Mouse (Mus musculus) MEL (cell line): ENCODE results near the gene Naa60. TPM values are rescaled to one million over a fixed set of nuclear protein-coding genes. Genes with fewer than 3 reads are reported as not detected.

Experiments used
- DNase-seq: peaks from one replicate; pipeline ENCODE4 v3.0.0; 2011; ENCODE audit warnings: low read depth, low spot score
- H3K27ac ChIP-seq: 2 replicates; pipeline ENCODE4 v1.5.1; 2012; ENCODE audit warnings: low read depth, mild to moderate bottlenecking, control low read depth, low read length, moderate library complexity; ENCODE audit not compliant: control insufficient read depth
- H3K27me3 ChIP-seq, 2 experiments: fragments of 150-350 bp in 1 of 2; sonication (generic) in 1 of 2; 2 replicates each; pipeline ENCODE4 v1.6.1; 2012; ENCODE audit warnings: low read length in 2 of 2, mild to moderate bottlenecking in 2 of 2, improper control_type of control experiment in 1 of 2, moderate library complexity in 1 of 2; ENCODE audit not compliant: insufficient read depth in 2 of 2, control insufficient read depth in 1 of 2
- H3K36me3 ChIP-seq, 2 experiments: 2 replicates each; pipeline ENCODE4 v1.6.1; 2012 to 2014; ENCODE audit warnings: low read length in 2 of 2, improper control_type of control experiment in 1 of 2, inconsistent platforms in 1 of 2, mild to moderate bottlenecking in 1 of 2; ENCODE audit not compliant: insufficient read depth in 2 of 2, control insufficient read depth in 1 of 2
- H3K4me1 ChIP-seq, 2 experiments: fragments of 150-350 bp in 1 of 2; sonication (generic) in 1 of 2; 2 replicates each; pipeline ENCODE4 v1.6.1; 2012; ENCODE audit warnings: low read length in 2 of 2, improper control_type of control experiment in 1 of 2, mild to moderate bottlenecking in 1 of 2; ENCODE audit not compliant: insufficient read depth in 2 of 2, control insufficient read depth in 1 of 2
- H3K4me3 ChIP-seq, 2 experiments: fragments of 150-350 bp in 1 of 2; sonication (generic) in 1 of 2; 2 replicates each; pipeline ENCODE4 v1.5.1; 2012; ENCODE audit warnings: low read depth in 2 of 2, low read length in 2 of 2, mild to moderate bottlenecking in 2 of 2, moderate library complexity in 2 of 2, control low read depth in 1 of 2, improper control_type of control experiment in 1 of 2; ENCODE audit not compliant: control insufficient read depth in 1 of 2, insufficient read depth in 1 of 2
- H3K79me2 ChIP-seq: 2 replicates; pipeline ENCODE4 v1.6.1; 2012; ENCODE audit warnings: mild to moderate bottlenecking, low read length, moderate library complexity; ENCODE audit not compliant: control insufficient read depth, poor library complexity, insufficient read depth
- H3K9ac ChIP-seq: 2 replicates; pipeline ENCODE4 v1.6.1; 2012; ENCODE audit warnings: low read depth, mild to moderate bottlenecking, control low read depth, low read length, moderate library complexity; ENCODE audit not compliant: control insufficient read depth, poor library complexity, severe bottlenecking
- H3K9me3 ChIP-seq: fragments of 150-350 bp; sonication (generic); replicated peaks from 2 replicates; pipeline ENCODE4 v1.6.1; 2012; ENCODE audit warnings: mild to moderate bottlenecking, low read length, improper control_type of control experiment, moderate library complexity; ENCODE audit not compliant: insufficient read depth
- CTCF ChIP-seq, 3 experiments: IDR thresholded peaks in 2 of 3; conservative IDR thresholded peaks in 1 of 3; 2 replicates each; pipeline ENCODE4 v1.5.1; 2011 to 2012; ENCODE audit warnings: low read length in 3 of 3, low read depth in 2 of 3, mild to moderate bottlenecking in 2 of 3, improper control_type of control experiment in 1 of 3, inconsistent platforms in 1 of 3, mixed read lengths in 1 of 3, moderate library complexity in 1 of 3; ENCODE audit not compliant: control insufficient read depth in 1 of 3, insufficient read depth in 1 of 3, poor library complexity in 1 of 3, severe bottlenecking in 1 of 3
- E2F4 ChIP-seq: IDR thresholded peaks from 2 replicates; pipeline ENCODE4 v1.6.1; 2011; ENCODE audit warnings: low read depth, low read length, improper control_type of control experiment, borderline replicate concordance
- ELF1 ChIP-seq: IDR thresholded peaks from 2 replicates; pipeline ENCODE4 v1.6.1; 2014; ENCODE audit warnings: low read depth, mild to moderate bottlenecking, inconsistent platforms, low read length, improper control_type of control experiment, moderate library complexity
- GABPA ChIP-seq: IDR thresholded peaks from 2 replicates; pipeline ENCODE4 v1.6.1; 2012; ENCODE audit warnings: low read depth, mild to moderate bottlenecking, inconsistent platforms, low read length, improper control_type of control experiment, moderate library complexity
- GATA1 ChIP-seq: IDR thresholded peaks from 2 replicates; pipeline ENCODE4 v1.6.1; 2011; ENCODE audit warnings: low read depth, low read length, improper control_type of control experiment
- HCFC1 ChIP-seq: IDR thresholded peaks from 2 replicates; pipeline ENCODE4 v1.6.1; 2012; ENCODE audit warnings: low read depth, mild to moderate bottlenecking, inconsistent platforms, low read length, improper control_type of control experiment, moderate library complexity
- MAFK ChIP-seq: IDR thresholded peaks from 2 replicates; pipeline ENCODE4 v1.6.1; 2011; ENCODE audit warnings: low read depth, mild to moderate bottlenecking, low read length, improper control_type of control experiment, borderline replicate concordance
- MAZ ChIP-seq: IDR thresholded peaks from 2 replicates; pipeline ENCODE4 v1.6.1; 2012; ENCODE audit warnings: low read depth, mild to moderate bottlenecking, inconsistent platforms, low read length, improper control_type of control experiment
- MEF2A ChIP-seq: IDR thresholded peaks from 2 replicates; pipeline ENCODE4 v1.6.1; 2014; ENCODE audit warnings: low read depth, mild to moderate bottlenecking, inconsistent platforms, low read length, improper control_type of control experiment; ENCODE audit not compliant: poor library complexity, insufficient replicate concordance, severe bottlenecking; ENCODE audit errors: extremely low read depth
- MYB ChIP-seq: IDR thresholded peaks from 2 replicates; pipeline ENCODE4 v1.6.1; 2011; ENCODE audit warnings: mild to moderate bottlenecking, low read depth, low read length, improper control_type of control experiment
- POLR2A ChIP-seq, 2 experiments: IDR thresholded peaks; 2 replicates each; pipeline ENCODE4 v1.6.1; 2011 to 2012; ENCODE audit warnings: low read length in 2 of 2, mild to moderate bottlenecking in 2 of 2, control low read depth in 1 of 2, improper control_type of control experiment in 1 of 2, low read depth in 1 of 2, moderate library complexity in 1 of 2; ENCODE audit not compliant: control insufficient read depth in 1 of 2, insufficient read depth in 1 of 2, poor library complexity in 1 of 2
- POLR2AphosphoS2 ChIP-seq: IDR thresholded peaks from 2 replicates; pipeline ENCODE4 v1.6.1; 2011; ENCODE audit warnings: low read length, improper control_type of control experiment
- POLR2AphosphoS5 ChIP-seq: IDR thresholded peaks from 2 replicates; pipeline ENCODE4 v1.6.1; 2012; ENCODE audit warnings: low read depth, borderline replicate concordance, mild to moderate bottlenecking, inconsistent platforms, low read length, moderate library complexity, mixed read lengths
- RCOR1 ChIP-seq: IDR thresholded peaks from 2 replicates; pipeline ENCODE4 v1.6.1; 2012; ENCODE audit warnings: low read depth, mild to moderate bottlenecking, inconsistent platforms, low read length, improper control_type of control experiment
- SIN3A ChIP-seq: IDR thresholded peaks from 2 replicates; pipeline ENCODE4 v1.6.1; 2012; ENCODE audit warnings: low read length, improper control_type of control experiment, inconsistent platforms
- TAL1 ChIP-seq: IDR thresholded peaks from 2 replicates; pipeline ENCODE4 v1.6.1; 2012; ENCODE audit warnings: mild to moderate bottlenecking, inconsistent platforms, low read length, moderate library complexity, mixed read lengths
- TCF12 ChIP-seq: IDR thresholded peaks from 2 replicates; pipeline ENCODE4 v1.6.1; 2014; ENCODE audit warnings: low read depth, mild to moderate bottlenecking, inconsistent platforms, low read length, improper control_type of control experiment, moderate library complexity
- USF1 ChIP-seq: IDR thresholded peaks from 2 replicates; pipeline ENCODE4 v1.6.1; 2014; ENCODE audit warnings: low read depth, mild to moderate bottlenecking, inconsistent platforms, low read length, improper control_type of control experiment, moderate library complexity
- ZNF384 ChIP-seq: IDR thresholded peaks from 2 replicates; pipeline ENCODE4 v1.6.1; 2012; ENCODE audit warnings: low read depth, mild to moderate bottlenecking, inconsistent platforms, low read length, improper control_type of control experiment
- polyA plus RNA-seq, 2 experiments: library from polyadenylated mRNA; stranded (reverse) in 1 of 2; unstranded in 1 of 2; fragments of >175 nt in 1 of 2; fragments of >200 nt in 1 of 2; gene quantifications; 2 replicates each; pipeline versions ENCODE4 v1.2.1 to v1.2.4; 2012; ENCODE audit warnings: low replicate concordance in 2 of 2, low read depth in 1 of 2; ENCODE audit not compliant: insufficient read length in 2 of 2, insufficient read depth in 1 of 2, missing spikeins in 1 of 2
- total RNA-seq: library from RNA; depleted of rRNA; stranded (reverse); fragments of 300-350 nt; gene quantifications from 2 replicates; pipeline ENCODE4 v1.2.3, GENCODE M21; 2012

Gene Naa60
- total and polyA plus RNA-seq, 3 experiments = 28.0 to 67.5 TPM; not detected in 1

GRCm38 (mm10) chr16:3923515-3923914 lies 51.3 kb downstream of the Naa60 start:
- H3K27ac ChIP-seq = no peak overlapping the region
- peaks cover 0 to 24% of the 10 kb centered on the region in 2 experiments; a peak in 2 of 4 replicates for H3K36me3 ChIP-seq
- H3K9me3 ChIP-seq = no peaks in the 10 kb centered on the region
- TF ChIP-seq USF1 (no peak), MAFK (no peak), POLR2AphosphoS5 (no peak)
- no peak for DNase-seq
- H3K4me3 ChIP-seq = no peak overlapping the region
- H3K79me2 ChIP-seq = no peaks in the 10 kb centered on the region
- peaks cover 0 to 2% of the 10 kb centered on the region in 2 experiments; a peak in 1 of 4 replicates for H3K4me1 ChIP-seq
- no peaks in the 10 kb centered on the region for H3K27me3 ChIP-seq
- H3K9ac ChIP-seq = no peak overlapping the region

DNA sequence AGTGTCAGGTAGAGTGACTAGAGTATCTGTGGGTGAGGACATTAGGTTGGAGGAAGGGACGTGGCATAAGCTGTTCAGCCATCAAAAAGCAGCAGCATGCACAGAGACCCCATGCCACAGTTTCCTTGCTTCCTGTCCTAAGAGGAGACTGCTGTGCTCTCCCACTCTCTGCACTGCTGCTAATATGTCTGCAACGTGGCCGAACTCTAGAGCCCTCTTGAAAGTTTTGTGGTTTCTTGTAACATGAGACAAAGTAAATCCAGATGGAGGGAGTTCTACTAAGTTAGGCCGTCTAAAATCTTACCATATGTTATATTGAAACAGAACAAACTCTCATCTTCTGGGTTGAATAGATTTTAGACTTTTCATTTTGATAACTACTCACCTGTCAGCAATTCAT lies 51.8 kb downstream of the Naa60 start:
- no peaks in the 10 kb centered on the region for H3K79me2 ChIP-seq
- no peak overlapping the region for H3K4me3 ChIP-seq
- DNase-seq = no peak
- TF ChIP-seq POLR2A (IDR thresholded peaks at IDR 0.05; ENCODE audit: control insufficient read depth in 1 of 2, insufficient read depth in 1 of 2, low read depth in 1 of 2, low read length in 2 of 2, poor library complexity in 1 of 2) (no peak), MEF2A (no peak)
- TF ChIP-seq, all 39 proteins: peak for 0
- Histone ChIP-seq H3K9me3 (no peaks in the 10 kb centered on the region), H3K4me1 (peaks cover 0 to 2% of the 10 kb centered on the region in 2 experiments; a peak in 1 of 4 replicates), H3K9ac (no peak overlapping the region), H3K36me3 (peaks cover 0 to 24% of the 10 kb centered on the region in 2 experiments; a peak in 2 of 4 replicates), H3K27me3 (no peaks in the 10 kb centered on the region), H3K27ac (no peak overlapping the region)

DNA sequence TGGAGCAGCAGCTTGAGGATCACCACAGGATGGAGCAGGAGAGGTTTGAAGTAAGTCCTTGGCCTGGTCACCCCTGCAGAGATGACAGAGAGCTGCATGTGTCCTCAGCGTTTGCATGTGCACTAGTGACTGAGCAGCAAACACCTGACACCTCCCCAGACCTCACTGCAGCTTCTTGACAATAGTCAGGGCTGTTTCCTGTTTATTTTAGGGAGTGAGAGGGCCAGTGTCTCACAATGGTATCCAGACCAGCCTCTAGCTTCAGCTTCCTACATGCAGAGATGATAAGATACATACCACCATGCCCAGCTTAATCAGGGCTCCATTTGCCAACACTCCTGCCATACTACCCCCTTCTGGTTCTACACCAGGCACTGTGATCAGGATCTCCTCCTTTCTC lies 56.4 kb downstream of the Naa60 start:
- H3K36me3 ChIP-seq = peaks cover 0 to 20% of the 10 kb centered on the region in 2 experiments; a peak in 2 of 4 replicates

More for the DNA sequence above, 56.4 kb downstream of the Naa60 start:
- Histone ChIP-seq H3K4me1 (peaks cover 0 to 2% of the 10 kb centered on the region in 2 experiments; a peak in 1 of 4 replicates), H3K79me2 (no peaks in the 10 kb centered on the region), H3K4me3 (no peak overlapping the region), H3K9ac (no peak overlapping the region), H3K27ac (no peak overlapping the region), H3K27me3 (no peaks in the 10 kb centered on the region), H3K9me3 (no peaks in the 10 kb centered on the region)
- TF ChIP-seq MAFK (no peak), SIN3A (no peak), ELF1 (no peak), TCF12 (no peak), GABPA (no peak), MYB (no peak), ZNF384 (no peak), CTCF (IDR thresholded peaks at IDR 0.05 in 2 of 3, conservative IDR thresholded peaks at IDR 0.05 in 1 of 3; ENCODE audit: control insufficient read depth in 1 of 3, insufficient read depth in 1 of 3, low read depth in 2 of 3, low read length in 3 of 3, poor library complexity in 1 of 3, severe bottlenecking in 1 of 3) (no peak), E2F4 (no peak), TAL1 (no peak), GATA1 (no peak), POLR2AphosphoS2 (no peak), MAZ (no peak), RCOR1 (no peak), USF1 (no peak), HCFC1 (no peak)
- DNase-seq = no peak
